Mouse (Mus musculus): Measurements from ENCODE around the gene Tjp1. TPM values are rescaled to one million over a fixed set of nuclear protein-coding genes. Genes with fewer than 3 reads are reported as not detected.

Gene Tjp1
- polyA plus RNA-seq, 1 experiment from 2014 or later: 18.6 TPM

DNA sequence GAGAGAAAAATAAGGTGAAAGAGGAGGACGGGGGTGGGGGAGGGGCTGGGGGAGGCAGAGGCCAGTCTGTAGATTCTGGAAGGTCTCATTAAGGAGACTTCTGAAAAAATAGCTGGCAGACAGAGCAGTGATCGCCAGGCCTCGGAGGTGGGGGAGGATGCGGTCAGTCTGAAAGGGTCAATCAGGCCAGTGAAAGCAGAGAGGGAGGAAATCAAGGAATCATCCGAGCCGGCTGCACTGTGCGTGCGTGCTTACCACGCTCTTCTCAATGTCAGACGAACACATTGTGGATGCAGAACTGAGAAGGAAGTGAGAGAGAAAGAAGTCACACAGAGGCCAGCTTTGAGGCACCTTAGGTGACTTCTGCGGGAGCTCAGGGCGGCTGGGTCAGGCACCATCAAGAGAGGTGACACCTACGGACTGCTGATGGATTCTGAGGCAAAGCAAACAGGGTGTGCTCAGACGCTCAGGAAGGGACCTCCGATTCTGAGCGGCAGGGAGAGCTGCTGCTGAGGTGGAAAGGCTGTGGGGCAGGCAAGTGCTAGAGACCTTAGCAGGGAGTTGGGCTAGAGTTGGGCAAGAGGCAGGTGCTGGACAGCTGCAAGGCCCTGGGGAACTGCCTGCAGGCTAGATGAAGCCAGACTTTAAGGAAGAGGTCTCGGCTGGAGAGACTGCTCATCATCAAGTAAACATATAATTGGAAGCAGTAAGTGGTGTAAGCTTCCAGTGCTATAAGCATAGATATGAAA is 133.7 kb downstream of the Tjp1 start:
- Histone ChIP-seq H3K4me1 (ENCODE audit: control insufficient read depth, insufficient read depth, low read length) (no peaks in the 10 kb centered on the region), H3K4me3 (ENCODE audit: low read depth, low read length) (no peak overlapping the region), H3K27me3 (ENCODE audit: control insufficient read depth, insufficient read depth, low read length) (no peaks in the 10 kb centered on the region), H3K36me3 (replicated peaks; ENCODE audit: control insufficient read depth, insufficient read depth, low read depth, low read length) (no peaks in the 10 kb centered on the region), H3K4me2 (ENCODE audit: low read depth, low read length) (peak overlapping the region; percentile 17; the same call in 1 of the 2 replicates), H3K9ac (replicated peaks; ENCODE audit: low read length) (no peak overlapping the region), H3K9me3 (replicated peaks; ENCODE audit: control insufficient read depth, low read length) (no peaks in the 10 kb centered on the region), H3K27ac (replicated peaks; ENCODE audit: low read depth, low read length) (no peak overlapping the region)
- 6% methylated on average over 17 of the region's 17 CpGs for WGBS
- no peak for DNase-seq (ENCODE audit: low spot score)
- ATAC-seq (replicated peaks; ENCODE audit: insufficient number of reproducible peaks, low FRiP score, low TSS enrichment, low read depth): 0 out of 2 replicates have a peak, but pooled peaks have one; percentile 23

DNA sequence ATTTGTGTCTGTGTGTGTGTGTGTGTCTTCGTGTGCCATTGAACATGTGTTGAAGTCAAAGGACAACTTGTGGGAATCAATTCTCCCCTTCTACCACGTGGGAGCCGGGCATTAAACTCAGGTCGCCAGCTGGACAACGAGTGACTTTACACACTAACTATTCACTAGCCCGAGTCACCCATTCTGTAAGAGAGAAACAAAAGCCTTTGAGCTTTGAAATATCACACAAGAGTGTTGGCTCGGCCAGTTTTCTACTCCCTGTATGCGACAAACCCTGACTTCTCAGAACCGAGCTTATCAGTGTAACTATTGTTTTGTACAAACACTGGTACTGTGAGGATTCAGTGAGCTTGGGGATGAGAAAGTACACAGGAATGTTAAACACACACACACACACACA is 134.6 kb downstream of the Tjp1 start:
- no peak for ATAC-seq (replicated peaks; ENCODE audit: insufficient number of reproducible peaks, low FRiP score, low TSS enrichment, low read depth)
- H3K9me3 ChIP-seq (replicated peaks; ENCODE audit: control insufficient read depth, low read length): no peaks in the 10 kb centered on the region
- no peaks in the 10 kb centered on the region for H3K27me3 ChIP-seq (ENCODE audit: control insufficient read depth, insufficient read depth, low read length)
- DNase-seq (ENCODE audit: low spot score): no peak
- no peak overlapping the region for H3K27ac ChIP-seq (replicated peaks; ENCODE audit: low read depth, low read length)
- 56% methylated on average over 9 of the region's 9 CpGs for WGBS
- H3K36me3 ChIP-seq (replicated peaks; ENCODE audit: control insufficient read depth, insufficient read depth, low read depth, low read length): no peaks in the 10 kb centered on the region
- H3K4me3 ChIP-seq (ENCODE audit: low read depth, low read length): no peak overlapping the region
- H3K4me1 ChIP-seq (ENCODE audit: control insufficient read depth, insufficient read depth, low read length): no peaks in the 10 kb centered on the region
- H3K4me2 ChIP-seq (ENCODE audit: low read depth, low read length): no peak overlapping the region
- no peak overlapping the region for H3K9ac ChIP-seq (replicated peaks; ENCODE audit: low read length)

DNA sequence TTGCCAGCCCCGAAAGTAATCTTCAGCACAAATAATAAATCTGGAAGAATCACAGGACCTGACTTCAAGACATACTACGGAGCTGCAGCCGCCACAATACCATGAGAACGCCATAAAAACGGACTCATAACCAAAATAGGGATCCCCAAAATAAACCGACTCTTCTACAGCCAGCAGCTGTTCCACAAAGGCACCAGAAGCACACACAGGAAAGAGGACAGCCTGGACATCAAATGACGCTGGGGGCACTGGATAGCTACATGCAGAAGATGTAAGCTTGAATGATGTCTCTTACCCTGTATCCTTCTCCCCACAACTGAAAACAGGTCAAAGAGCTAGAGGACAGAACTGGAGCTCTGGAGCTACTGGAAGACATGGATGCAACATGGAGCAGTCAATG is 138.0 kb downstream of the Tjp1 start:
- Histone ChIP-seq H3K27me3 (ENCODE audit: control insufficient read depth, insufficient read depth, low read length) (no peaks in the 10 kb centered on the region), H3K9me3 (replicated peaks; ENCODE audit: control insufficient read depth, low read length) (no peaks in the 10 kb centered on the region), H3K27ac (replicated peaks; ENCODE audit: low read depth, low read length) (no peak overlapping the region), H3K9ac (replicated peaks; ENCODE audit: low read length) (no peak overlapping the region), H3K36me3 (replicated peaks; ENCODE audit: control insufficient read depth, insufficient read depth, low read depth, low read length) (no peaks in the 10 kb centered on the region), H3K4me1 (ENCODE audit: control insufficient read depth, insufficient read depth, low read length) (no peaks in the 10 kb centered on the region), H3K4me2 (ENCODE audit: low read depth, low read length) (no peak overlapping the region), H3K4me3 (ENCODE audit: low read depth, low read length) (no peak overlapping the region)
- no peak for DNase-seq (ENCODE audit: low spot score)
- 95% methylated on average over 7 of the region's 7 CpGs for WGBS
- no peak for ATAC-seq (replicated peaks; ENCODE audit: insufficient number of reproducible peaks, low FRiP score, low TSS enrichment, low read depth)

DNA sequence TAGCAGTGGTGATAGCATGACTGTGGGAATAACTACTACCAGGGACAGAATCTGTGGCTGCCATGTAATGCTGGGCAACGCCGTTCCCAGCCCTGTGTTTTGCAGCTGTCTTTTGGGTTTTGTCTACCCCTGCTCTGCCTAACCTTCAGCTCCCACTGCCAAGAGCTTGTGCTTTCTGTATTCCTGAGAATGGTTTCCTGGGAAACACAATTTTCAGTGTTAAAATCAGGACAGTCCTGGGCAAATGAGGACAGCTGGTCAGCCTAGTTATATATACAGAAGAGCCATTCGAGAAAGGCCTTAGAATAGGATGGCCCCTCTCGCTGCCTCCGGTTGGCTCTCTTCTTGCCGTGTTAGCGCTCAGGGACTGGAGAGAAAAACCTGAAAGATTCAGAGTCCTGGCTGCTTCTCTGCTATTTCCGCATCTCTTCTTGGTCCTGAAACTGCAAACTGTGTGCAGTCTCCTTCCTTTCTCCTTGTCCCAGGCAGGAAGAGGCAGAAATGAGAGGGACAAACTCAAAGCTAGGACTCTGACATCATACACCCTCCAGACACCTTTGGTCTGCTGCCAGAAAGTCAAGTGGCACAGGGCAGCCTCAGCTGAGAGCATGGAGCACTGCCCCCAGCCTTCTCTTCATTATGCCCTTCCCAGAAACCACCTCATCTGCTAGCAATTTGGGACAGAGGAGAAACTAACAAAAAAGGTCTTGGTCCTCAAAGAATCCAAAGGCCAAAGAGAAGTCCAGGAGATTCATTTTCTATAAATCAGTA is 139.2 kb downstream of the Tjp1 start:
- no peaks in the 10 kb centered on the region for H3K9me3 ChIP-seq (replicated peaks; ENCODE audit: control insufficient read depth, low read length)
- H3K4me3 ChIP-seq (ENCODE audit: low read depth, low read length): no peak overlapping the region
- H3K36me3 ChIP-seq (replicated peaks; ENCODE audit: control insufficient read depth, insufficient read depth, low read depth, low read length): no peaks in the 10 kb centered on the region
- H3K4me1 ChIP-seq (ENCODE audit: control insufficient read depth, insufficient read depth, low read length): no peaks in the 10 kb centered on the region
- H3K4me2 ChIP-seq (ENCODE audit: low read depth, low read length): no peak overlapping the region
- H3K9ac ChIP-seq (replicated peaks; ENCODE audit: low read length): no peak overlapping the region
- 81% methylated on average over 8 of the region's 8 CpGs for WGBS
- DNase-seq (ENCODE audit: low spot score) (no peak), ATAC-seq (replicated peaks; ENCODE audit: insufficient number of reproducible peaks, low FRiP score, low TSS enrichment, low read depth) (no peak)
- no peak overlapping the region for H3K27ac ChIP-seq (replicated peaks; ENCODE audit: low read depth, low read length)
- no peaks in the 10 kb centered on the region for H3K27me3 ChIP-seq (ENCODE audit: control insufficient read depth, insufficient read depth, low read length)

DNA sequence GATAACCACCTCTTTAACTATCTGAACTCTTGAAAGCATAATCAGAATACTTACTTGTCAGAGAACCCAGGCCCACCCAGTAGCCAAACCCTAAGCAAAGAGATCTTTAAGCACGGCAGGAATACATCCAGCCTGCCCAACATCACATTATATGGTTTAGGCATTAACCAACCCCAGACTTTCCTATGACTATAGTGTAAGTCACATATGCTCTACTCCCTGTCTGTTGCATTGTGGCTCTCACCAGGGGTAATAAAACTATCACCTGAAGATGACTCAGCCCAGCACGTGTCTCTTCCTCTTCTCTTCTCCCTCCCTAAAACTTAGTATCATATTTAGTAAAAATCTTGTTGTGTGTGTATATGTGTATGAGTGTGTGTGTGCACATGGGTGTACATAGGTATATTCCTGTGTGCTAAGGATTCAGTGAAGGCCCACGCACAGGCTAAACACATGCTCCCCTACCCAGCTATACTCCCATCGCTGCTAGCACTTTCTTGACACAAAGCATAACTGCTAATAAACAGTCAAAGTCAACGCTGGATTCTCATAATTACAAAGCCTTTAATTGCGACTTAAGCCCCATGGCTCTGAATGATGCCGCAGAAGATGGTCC is 139.9 kb downstream of the Tjp1 start:
- Histone ChIP-seq H3K27ac (replicated peaks; ENCODE audit: low read depth, low read length) (no peak overlapping the region), H3K4me1 (ENCODE audit: control insufficient read depth, insufficient read depth, low read length) (no peaks in the 10 kb centered on the region), H3K9ac (replicated peaks; ENCODE audit: low read length) (no peak overlapping the region), H3K27me3 (ENCODE audit: control insufficient read depth, insufficient read depth, low read length) (no peaks in the 10 kb centered on the region), H3K4me3 (ENCODE audit: low read depth, low read length) (no peak overlapping the region), H3K4me2 (ENCODE audit: low read depth, low read length) (no peak overlapping the region), H3K36me3 (replicated peaks; ENCODE audit: control insufficient read depth, insufficient read depth, low read depth, low read length) (no peaks in the 10 kb centered on the region), H3K9me3 (replicated peaks; ENCODE audit: control insufficient read depth, low read length) (no peaks in the 10 kb centered on the region)
- no peak for DNase-seq (ENCODE audit: low spot score)
- 84% methylated on average over 7 of the region's 7 CpGs for WGBS
- ATAC-seq (replicated peaks; ENCODE audit: insufficient number of reproducible peaks, low FRiP score, low TSS enrichment, low read depth): no peak

DNA sequence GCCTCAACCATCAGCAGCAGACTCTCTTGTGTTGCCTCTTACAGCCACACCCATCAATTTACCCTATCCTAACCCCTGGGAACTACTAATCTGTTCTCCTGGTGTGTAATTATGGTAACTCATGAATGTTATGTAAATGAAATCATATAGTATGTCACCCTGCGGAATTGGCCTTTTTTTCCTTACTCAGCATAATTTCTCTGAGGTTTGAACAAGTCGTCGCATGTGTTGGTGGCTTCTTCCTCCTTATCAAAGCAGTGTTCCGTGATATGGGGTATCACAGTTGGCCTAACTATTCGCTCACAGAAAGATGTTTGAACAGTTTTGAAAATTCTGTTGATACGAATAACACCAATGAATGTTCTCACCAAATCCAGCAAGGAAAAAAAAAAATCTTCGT is 142.8 kb downstream of the Tjp1 start:
- DNase-seq (ENCODE audit: low spot score) (no peak), ATAC-seq (replicated peaks; ENCODE audit: insufficient number of reproducible peaks, low FRiP score, low TSS enrichment, low read depth) (no peak)
- H3K4me1 ChIP-seq (ENCODE audit: control insufficient read depth, insufficient read depth, low read length): no peaks in the 10 kb centered on the region
- H3K9me3 ChIP-seq (replicated peaks; ENCODE audit: control insufficient read depth, low read length): no peaks in the 10 kb centered on the region
- no peak overlapping the region for H3K4me2 ChIP-seq (ENCODE audit: low read depth, low read length)
- H3K27me3 ChIP-seq (ENCODE audit: control insufficient read depth, insufficient read depth, low read length): no peaks in the 10 kb centered on the region
- H3K4me3 ChIP-seq (ENCODE audit: low read depth, low read length): no peak overlapping the region
- no peak overlapping the region for H3K27ac ChIP-seq (replicated peaks; ENCODE audit: low read depth, low read length)
- H3K36me3 ChIP-seq (replicated peaks; ENCODE audit: control insufficient read depth, insufficient read depth, low read depth, low read length): no peaks in the 10 kb centered on the region
- WGBS: 94% methylated on average over 7 of the region's 7 CpGs
- H3K9ac ChIP-seq (replicated peaks; ENCODE audit: low read length): no peak overlapping the region

DNA sequence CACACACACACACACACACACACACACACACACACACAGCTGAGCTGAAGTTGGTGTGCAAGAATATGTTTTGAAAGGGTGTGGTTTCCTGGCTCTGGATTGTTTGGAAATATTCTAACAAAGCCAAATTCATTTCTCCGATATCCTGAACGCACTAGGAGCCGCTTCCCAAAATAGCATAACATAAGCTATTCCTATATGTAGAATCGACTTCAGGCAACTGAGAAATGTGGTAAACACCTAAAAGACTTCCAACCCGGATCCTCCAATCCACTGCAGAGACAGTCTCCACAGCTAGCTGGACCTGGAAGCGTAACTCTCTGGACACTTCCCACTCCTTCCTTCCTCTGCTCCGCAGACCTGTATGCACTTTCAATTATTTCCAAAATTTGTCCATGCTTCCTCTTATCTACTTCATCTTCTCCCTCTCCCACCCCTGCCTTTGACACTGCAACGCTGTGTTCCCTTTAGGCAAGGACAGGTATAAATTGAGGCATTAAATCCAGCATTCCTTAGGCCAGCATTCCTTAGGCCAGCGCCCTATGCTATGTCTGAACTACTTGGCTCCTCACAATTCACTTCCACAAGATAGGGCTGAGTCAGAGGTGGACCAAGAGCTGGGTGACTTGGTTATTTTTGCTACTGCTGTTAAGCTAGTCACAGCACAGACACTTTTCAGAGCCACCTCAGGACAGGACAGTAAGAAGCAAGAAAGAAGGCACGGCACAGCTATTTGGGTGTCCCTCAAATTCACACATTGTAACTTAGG is 144.9 kb downstream of the Tjp1 start:
- ATAC-seq (replicated peaks; ENCODE audit: insufficient number of reproducible peaks, low FRiP score, low TSS enrichment, low read depth): no peak

More for the DNA sequence above, 144.9 kb downstream of the Tjp1 start:
- Histone ChIP-seq H3K9ac (replicated peaks; ENCODE audit: low read length) (no peak overlapping the region), H3K4me3 (ENCODE audit: low read depth, low read length) (no peak overlapping the region), H3K27ac (replicated peaks; ENCODE audit: low read depth, low read length) (no peak overlapping the region), H3K4me1 (ENCODE audit: control insufficient read depth, insufficient read depth, low read length) (no peaks in the 10 kb centered on the region), H3K27me3 (ENCODE audit: control insufficient read depth, insufficient read depth, low read length) (no peaks in the 10 kb centered on the region), H3K9me3 (replicated peaks; ENCODE audit: control insufficient read depth, low read length) (no peaks in the 10 kb centered on the region), H3K36me3 (replicated peaks; ENCODE audit: control insufficient read depth, insufficient read depth, low read depth, low read length) (no peaks in the 10 kb centered on the region), H3K4me2 (ENCODE audit: low read depth, low read length) (no peak overlapping the region)
- 76% methylated on average over 10 of the region's 10 CpGs for WGBS
- DNase-seq (ENCODE audit: low spot score): no peak

All from embryonic facial prominence, embryonic 11.5 days (tissue).